Mouse (Mus musculus): ENCODE measurements at regions not wholly inside any gene's neighbourhood (a gene's known extent, or its start where the extent isn't known, plus 50 kb on each side); places are given as distances from the start of the nearest gene placed in this dataset.
A peak's percentile ranks its signal among the peaks of the same experiment; 100 is the strongest.

- DNase-seq (ENCODE audit: low spot score in 2 of 2): peak in 1 of 2 experiments; percentile 1
These were observed 406.6 kb upstream of the Cldn34d start for GRCm38 (mm10) chrX:77009336-77009735.

GRCm38 (mm10) chrX:77013890-77014289, 411.2 kb upstream of the Cldn34d start:
- no peak for DNase-seq (ENCODE audit: low spot score in 2 of 2)

GRCm38 (mm10) chrX:77050401-77051381, 448.0 kb upstream of the Cldn34d start:
- DNase-seq (ENCODE audit: low spot score in 2 of 2): peak; percentile 8 to 11

- DNase-seq (ENCODE audit: low spot score in 2 of 2): no peak
These were observed 449.3 kb upstream of the Cldn34d start for GRCm38 (mm10) chrX:77052036-77052435.

GRCm38 (mm10) chrX:77079776-77080175, 431.0 kb upstream of the Tbl1x start:
- DNase-seq (ENCODE audit: low spot score in 2 of 2): peak; percentile 1 to 38

- no peak for DNase-seq (ENCODE audit: low spot score in 2 of 2)
These were observed 428.1 kb upstream of the Tbl1x start for GRCm38 (mm10) chrX:77082716-77083115.

- no peak for DNase-seq (ENCODE audit: low spot score in 2 of 2)
These were observed 389.1 kb upstream of the Tbl1x start for GRCm38 (mm10) chrX:77121761-77122160.

Measured in frontal cortex, postnatal 36 days (tissue).